In genomic region chr1:170868107-170868904, GRCm38 (mm10) we compare ENCODE assay signal across 9 mouse cellular contexts. TPM values are rescaled to one million over a fixed set of nuclear protein-coding genes. Genes with fewer than 3 reads are reported as not detected.
A peak's percentile ranks its signal among the peaks of the same experiment; 100 is the strongest.
DNase-seq lines count a peak whose midpoint lies in the region; ATAC-seq and TF ChIP-seq lines count a peak whose summit lies in the region.
"Had no signal": no experiment of that assay in that cellular context is flagged by ENCODE, and none has a peak within 500 bp of the region (broad histone marks: within the 10 kb centered on the region; RNA-seq: fewer than 3 reads in every experiment).

No protein-coding gene starts in this region.

- H3K9ac ChIP-seq in kidney, embryonic 14.5 days (ENCODE audit: low read depth, low read length), result peak overlapping the region; percentile 76
- H3K9ac ChIP-seq in limb, embryonic 15.5 days, result peak overlapping the region; percentile 76; the same call in 1 of the 2 replicates
- peak overlapping the region; percentile 54 for H3K9ac ChIP-seq in midbrain, postnatal 0 days (replicated peaks; ENCODE audit: low read length, poor library complexity, severe bottlenecking)

- peak; percentile 67 for ATAC-seq in erythroblast, adult 5-6 weeks (replicated peaks; ENCODE audit: low FRiP score, poor library complexity, severe bottlenecking)
- ATAC-seq in kidney, embryonic 14.5 days (ENCODE audit: low FRiP score, low TSS enrichment), result peak; percentile 85
- no peak for ATAC-seq in limb, embryonic 15.5 days (ENCODE audit: insufficient number of reproducible peaks, low FRiP score, low TSS enrichment, low read depth)
- peak; percentile 83 for ATAC-seq in midbrain, postnatal 0 days (ENCODE audit: low FRiP score)

- no peak for TF ChIP-seq CTCF in C2C12 (IDR thresholded peaks at IDR 0.05; ENCODE audit: control insufficient read depth, insufficient read depth, insufficient read length)
- no peak for TF ChIP-seq CTCF in brain, embryonic 14.5 days (IDR thresholded peaks at IDR 0.05; ENCODE audit: borderline replicate concordance, extremely low read depth, insufficient read depth, insufficient read length)
- no peak for TF ChIP-seq CTCF in midbrain, postnatal 0 days (IDR thresholded peaks at IDR 0.05)

- H3K27ac ChIP-seq in heart, embryonic 10.5 days, result peak overlapping the region; percentile 90
- no peak overlapping the region for H3K27ac ChIP-seq in kidney, embryonic 14.5 days (ENCODE audit: low read depth, low read length)
- peak overlapping the region; percentile 75; the same call in 1 of the 2 replicates for H3K27ac ChIP-seq in limb, embryonic 15.5 days
- peak overlapping the region; percentile 55; the same call in 1 of the 2 replicates for H3K27ac ChIP-seq in midbrain, postnatal 0 days (ENCODE audit: low read depth, low read length)

- H3K9me3 ChIP-seq in heart, embryonic 10.5 days, result no peaks in the 10 kb centered on the region
- no peaks in the 10 kb centered on the region for H3K9me3 ChIP-seq in kidney, embryonic 14.5 days (ENCODE audit: control insufficient read depth, low read length)
- no peaks in the 10 kb centered on the region for H3K9me3 ChIP-seq in limb, embryonic 15.5 days
- no peaks in the 10 kb centered on the region for H3K9me3 ChIP-seq in midbrain, postnatal 0 days (ENCODE audit: low read length)

- peaks cover 11% of the 10 kb centered on the region for H3K36me3 ChIP-seq in C2C12 (ENCODE audit: control insufficient read depth, insufficient read depth)
- peaks cover 14% of the 10 kb centered on the region; the same call in 1 of the 2 replicates for H3K36me3 ChIP-seq in heart, embryonic 10.5 days
- 0 out of 2 replicates have a peak, but pooled peaks cover 4% of the 10 kb centered on the region for H3K36me3 ChIP-seq in kidney, embryonic 14.5 days (ENCODE audit: control insufficient read depth, insufficient read depth, low read length)
- peaks cover 16% of the 10 kb centered on the region for H3K36me3 ChIP-seq in limb, embryonic 15.5 days
- H3K36me3 ChIP-seq in midbrain, postnatal 0 days (ENCODE audit: insufficient read depth, low read length), result no peaks in the 10 kb centered on the region

- peaks cover 18% of the 10 kb centered on the region for H3K4me1 ChIP-seq in heart, embryonic 10.5 days
- no peaks in the 10 kb centered on the region; the same call in 1 of the 2 replicates for H3K4me1 ChIP-seq in kidney, embryonic 14.5 days (ENCODE audit: control insufficient read depth, insufficient read depth, low read length)
- H3K4me1 ChIP-seq in limb, embryonic 15.5 days, result peaks cover 7% of the 10 kb centered on the region; the same call in 1 of the 2 replicates
- H3K4me1 ChIP-seq in midbrain, postnatal 0 days (ENCODE audit: insufficient read depth, low read length), result no peaks in the 10 kb centered on the region

- H3K79me3 ChIP-seq in C2C12 (ENCODE audit: low read depth), result peaks cover 33% of the 10 kb centered on the region

- TF ChIP-seq POLR2A in brain, embryonic 14.5 days (IDR thresholded peaks at IDR 0.05; ENCODE audit: borderline replicate concordance, extremely low read depth, insufficient read depth, insufficient read length, poor library complexity, severe bottlenecking), result no peak

- peak overlapping the region; percentile 78 for H3K4me3 ChIP-seq in C2C12 (ENCODE audit: insufficient read depth, poor library complexity, severe bottlenecking)
- peak overlapping the region; percentile 91 for H3K4me3 ChIP-seq in heart, embryonic 10.5 days
- peak overlapping the region; percentile 89 for H3K4me3 ChIP-seq in kidney, embryonic 14.5 days (ENCODE audit: low read length)
- H3K4me3 ChIP-seq in limb, embryonic 15.5 days, result peak overlapping the region; percentile 91
- peak overlapping the region; percentile 69 for H3K4me3 ChIP-seq in midbrain, postnatal 0 days (ENCODE audit: low read depth, low read length)

- H3ac ChIP-seq in C2C12 (ENCODE audit: control insufficient read depth, insufficient read length, low read depth), result peak overlapping the region; percentile 30

- peak overlapping the region; percentile 67 for H3K4me2 ChIP-seq in kidney, embryonic 14.5 days (replicated peaks; ENCODE audit: low read depth, low read length)
- peak overlapping the region; percentile 72 for H3K4me2 ChIP-seq in limb, embryonic 15.5 days
- peak overlapping the region; percentile 62 for H3K4me2 ChIP-seq in midbrain, postnatal 0 days (ENCODE audit: low read depth, low read length, poor library complexity, severe bottlenecking)

- WGBS in heart, embryonic 10.5 days, result under 1% methylated on average over 33 of the region's 33 CpGs
- WGBS in kidney, embryonic 14.5 days, result under 1% methylated on average over 33 of the region's 33 CpGs
- WGBS in limb, embryonic 15.5 days, result under 1% methylated on average over 33 of the region's 33 CpGs
- 1% methylated on average over 33 of the region's 33 CpGs for WGBS in midbrain, postnatal 0 days

- H3K79me2 ChIP-seq in C2C12 (ENCODE audit: control insufficient read depth, insufficient read depth), result peaks cover 44% of the 10 kb centered on the region

- peak; percentile 96 for DNase-seq in brain, embryonic 14.5 days (ENCODE audit: low read depth)
- DNase-seq in heart, embryonic 10.5 days (ENCODE audit: low spot score), result peak; percentile 92
- peak; percentile 92 for DNase-seq in midbrain, postnatal 0 days (ENCODE audit: low spot score)
- peak; percentile 47 to 59 for DNase-seq in spleen, postnatal 36 days (ENCODE audit: low spot score in 2 of 2)

- H3K27me3 ChIP-seq in C2C12 (ENCODE audit: control insufficient read depth, insufficient read depth, insufficient read length), result no peaks in the 10 kb centered on the region
- H3K27me3 ChIP-seq in heart, embryonic 10.5 days (ENCODE audit: insufficient read depth, poor library complexity, severe bottlenecking), result no peaks in the 10 kb centered on the region
- no peaks in the 10 kb centered on the region for H3K27me3 ChIP-seq in kidney, embryonic 14.5 days (ENCODE audit: control insufficient read depth, insufficient read depth, low read length)
- no peaks in the 10 kb centered on the region for H3K27me3 ChIP-seq in limb, embryonic 15.5 days
- no peaks in the 10 kb centered on the region for H3K27me3 ChIP-seq in midbrain, postnatal 0 days (ENCODE audit: insufficient read depth, low read length)

RNA-seq across cellular contexts. Expression of gene Atf6, which starts 0.7 kb away (rescaled TPM):
- 12.0 TPM for polyA plus RNA-seq in C2C12 (2012; fragmentation: generic; extraction: Trizol)
- 8.9 and 10.9 TPM in 2 replicates for polyA plus RNA-seq in brain, embryonic 14.5 days (2012; rRNA removed)
- total RNA-seq in erythroblast, adult 5-6 weeks (2015; ENCODE audit: low replicate concordance), result 17.3 and 21.5 TPM in 2 replicates
- total RNA-seq in erythroblast, adult 5-6 weeks (2017; ENCODE audit: low replicate concordance), result 22.6 and 27.2 TPM in 2 replicates
- polyA plus RNA-seq in heart, embryonic 10.5 days (2016; fragmentation: Nextera tagmentation; extraction: Ambion mirVana), result 10.9 and 16.0 TPM in 2 replicates
- polyA plus RNA-seq in kidney, embryonic 14.5 days (2014; fragmentation: Nextera tagmentation; extraction: Ambion mirVana), result 6.7 and 11.6 TPM in 2 replicates
- 8.3 and 8.6 TPM in 2 replicates for polyA plus RNA-seq in limb, embryonic 15.5 days (2015; fragmentation: Nextera tagmentation; extraction: Ambion mirVana)
- 17.4 and 21.0 TPM in 2 replicates for total RNA-seq in midbrain, postnatal 0 days (2014; rRNA removed)
- polyA plus RNA-seq in midbrain, postnatal 0 days (2015; fragmentation: Nextera tagmentation; extraction: Ambion mirVana), result 5.4 and 5.5 TPM in 2 replicates

RNA-seq across cellular contexts. Expression of gene Gm26620, which starts 16.6 kb away (rescaled TPM):
- polyA plus RNA-seq in C2C12 (2012; fragmentation: generic; extraction: Trizol), result 0.12 TPM
- 0.67 and 0.97 TPM in 2 replicates for polyA plus RNA-seq in brain, embryonic 14.5 days (2012; rRNA removed)
- total RNA-seq in erythroblast, adult 5-6 weeks (2015; ENCODE audit: low replicate concordance), result not detected in 2 replicates
- total RNA-seq in erythroblast, adult 5-6 weeks (2017; ENCODE audit: low replicate concordance), result not detected in 2 replicates
- 0.67 TPM in 1 of 2 replicates, not detected in the other for polyA plus RNA-seq in heart, embryonic 10.5 days (2016; fragmentation: Nextera tagmentation; extraction: Ambion mirVana)
- 0.69 TPM in 1 of 2 replicates, not detected in the other for polyA plus RNA-seq in kidney, embryonic 14.5 days (2014; fragmentation: Nextera tagmentation; extraction: Ambion mirVana)
- polyA plus RNA-seq in limb, embryonic 15.5 days (2015; fragmentation: Nextera tagmentation; extraction: Ambion mirVana), result 0.43 and 0.76 TPM in 2 replicates
- 1.6 and 1.9 TPM in 2 replicates for total RNA-seq in midbrain, postnatal 0 days (2014; rRNA removed)
- 0.77 and 1.2 TPM in 2 replicates for polyA plus RNA-seq in midbrain, postnatal 0 days (2015; fragmentation: Nextera tagmentation; extraction: Ambion mirVana)

RNA-seq across cellular contexts. Expression of gene Dusp12, which starts 17.0 kb away (rescaled TPM):
- polyA plus RNA-seq in C2C12 (2012; fragmentation: generic; extraction: Trizol), result 39.9 TPM
- 41.5 and 43.8 TPM in 2 replicates for polyA plus RNA-seq in brain, embryonic 14.5 days (2012; rRNA removed)
- 1.7 TPM in 1 of 2 replicates, not detected in the other for total RNA-seq in erythroblast, adult 5-6 weeks (2015; ENCODE audit: low replicate concordance)
- 1.4 and 1.5 TPM in 2 replicates for total RNA-seq in erythroblast, adult 5-6 weeks (2017; ENCODE audit: low replicate concordance)
- polyA plus RNA-seq in heart, embryonic 10.5 days (2016; fragmentation: Nextera tagmentation; extraction: Ambion mirVana), result 28.9 and 37.9 TPM in 2 replicates
- polyA plus RNA-seq in kidney, embryonic 14.5 days (2014; fragmentation: Nextera tagmentation; extraction: Ambion mirVana), result 36.9 and 41.7 TPM in 2 replicates
- polyA plus RNA-seq in limb, embryonic 15.5 days (2015; fragmentation: Nextera tagmentation; extraction: Ambion mirVana), result 44.5 and 48.3 TPM in 2 replicates
- total RNA-seq in midbrain, postnatal 0 days (2014; rRNA removed), result 43.3 and 44.1 TPM in 2 replicates
- 38.0 and 39.6 TPM in 2 replicates for polyA plus RNA-seq in midbrain, postnatal 0 days (2015; fragmentation: Nextera tagmentation; extraction: Ambion mirVana)

RNA-seq across cellular contexts. Expression of gene Fcrlb, which starts 44.4 kb away (rescaled TPM):
- polyA plus RNA-seq in C2C12 (2012; fragmentation: generic; extraction: Trizol), result not detected
- 0.37 and 0.44 TPM in 2 replicates for polyA plus RNA-seq in brain, embryonic 14.5 days (2012; rRNA removed)
- total RNA-seq in erythroblast, adult 5-6 weeks (2015; ENCODE audit: low replicate concordance), result not detected in 2 replicates
- not detected in 2 replicates for total RNA-seq in erythroblast, adult 5-6 weeks (2017; ENCODE audit: low replicate concordance)
- not detected in 2 replicates for polyA plus RNA-seq in heart, embryonic 10.5 days (2016; fragmentation: Nextera tagmentation; extraction: Ambion mirVana)
- not detected in 2 replicates for polyA plus RNA-seq in kidney, embryonic 14.5 days (2014; fragmentation: Nextera tagmentation; extraction: Ambion mirVana)
- polyA plus RNA-seq in limb, embryonic 15.5 days (2015; fragmentation: Nextera tagmentation; extraction: Ambion mirVana), result 0.14 and 0.15 TPM in 2 replicates
- 1.7 and 2.2 TPM in 2 replicates for total RNA-seq in midbrain, postnatal 0 days (2014; rRNA removed)
- polyA plus RNA-seq in midbrain, postnatal 0 days (2015; fragmentation: Nextera tagmentation; extraction: Ambion mirVana), result 1.3 and 1.8 TPM in 2 replicates
- total RNA-seq: adrenal gland, postnatal 4 days had no signal

RNA-seq across cellular contexts. Expression of gene Fcrla, which starts 59.1 kb away (rescaled TPM):
- not detected for polyA plus RNA-seq in C2C12 (2012; fragmentation: generic; extraction: Trizol)
- not detected in 2 replicates for polyA plus RNA-seq in brain, embryonic 14.5 days (2012; rRNA removed)
- total RNA-seq in erythroblast, adult 5-6 weeks (2015; ENCODE audit: low replicate concordance), result 0.63 TPM in 1 of 2 replicates, not detected in the other
- total RNA-seq in erythroblast, adult 5-6 weeks (2017; ENCODE audit: low replicate concordance), result 0.84 and 0.94 TPM in 2 replicates
- 0.08 TPM in 1 of 2 replicates, not detected in the other for polyA plus RNA-seq in heart, embryonic 10.5 days (2016; fragmentation: Nextera tagmentation; extraction: Ambion mirVana)
- polyA plus RNA-seq in kidney, embryonic 14.5 days (2014; fragmentation: Nextera tagmentation; extraction: Ambion mirVana), result not detected in 2 replicates
- polyA plus RNA-seq in limb, embryonic 15.5 days (2015; fragmentation: Nextera tagmentation; extraction: Ambion mirVana), result 0.22 TPM in 1 of 2 replicates, not detected in the other
- total RNA-seq in midbrain, postnatal 0 days (2014; rRNA removed), result not detected in 2 replicates
- not detected in 2 replicates for polyA plus RNA-seq in midbrain, postnatal 0 days (2015; fragmentation: Nextera tagmentation; extraction: Ambion mirVana)
